Mouse (Mus musculus): ENCODE measurements around the gene Iars. TPM values are rescaled to one million over a fixed set of nuclear protein-coding genes. Genes with fewer than 3 reads are reported as not detected.

The Iars gene
- 91.4 TPM for total RNA-seq (2023)

DNA sequence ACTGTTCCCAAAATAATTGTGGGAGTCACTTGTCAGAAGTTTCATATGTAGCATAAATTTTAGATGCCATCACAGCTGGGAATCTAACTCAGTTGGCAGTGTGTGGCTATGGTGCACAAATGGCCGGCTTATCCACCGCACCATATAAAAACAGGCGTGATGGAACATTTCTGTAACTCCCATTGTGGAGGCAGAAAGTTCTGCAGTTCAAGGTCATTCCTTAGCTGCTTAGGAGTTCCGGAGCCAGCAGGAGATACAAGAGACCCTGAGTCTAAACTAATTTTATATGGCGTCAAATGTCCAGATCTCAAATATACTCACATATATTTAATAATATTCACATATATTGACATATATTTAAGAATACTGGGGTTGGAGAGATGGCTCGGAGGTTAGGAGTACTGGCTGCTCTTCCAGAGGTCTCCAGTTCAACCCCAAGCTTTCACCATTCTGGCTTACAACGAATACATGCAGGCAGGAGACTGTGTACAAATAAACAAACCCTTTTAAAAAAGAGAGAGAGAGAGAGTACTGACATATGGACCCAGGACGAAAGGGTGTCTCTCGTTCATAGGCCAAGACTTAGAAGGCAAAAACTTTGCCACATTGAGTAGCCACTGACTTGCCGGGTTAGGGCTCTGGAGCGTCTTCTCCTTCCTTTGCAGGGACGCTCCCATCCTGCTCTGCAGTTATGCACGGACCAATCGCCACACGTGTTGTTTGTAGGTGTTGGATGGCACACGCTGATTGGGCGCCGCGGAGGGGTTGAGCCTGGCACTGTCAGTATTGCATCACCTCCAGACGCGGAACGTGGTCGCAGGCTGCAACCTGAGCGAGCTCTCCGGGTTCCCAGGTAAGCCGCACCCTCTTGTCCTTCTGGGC is at the start of gene Iars:
Iars (plus strand) TSS at position 750 of the 882 bp plus-strand sequence.

DNA sequence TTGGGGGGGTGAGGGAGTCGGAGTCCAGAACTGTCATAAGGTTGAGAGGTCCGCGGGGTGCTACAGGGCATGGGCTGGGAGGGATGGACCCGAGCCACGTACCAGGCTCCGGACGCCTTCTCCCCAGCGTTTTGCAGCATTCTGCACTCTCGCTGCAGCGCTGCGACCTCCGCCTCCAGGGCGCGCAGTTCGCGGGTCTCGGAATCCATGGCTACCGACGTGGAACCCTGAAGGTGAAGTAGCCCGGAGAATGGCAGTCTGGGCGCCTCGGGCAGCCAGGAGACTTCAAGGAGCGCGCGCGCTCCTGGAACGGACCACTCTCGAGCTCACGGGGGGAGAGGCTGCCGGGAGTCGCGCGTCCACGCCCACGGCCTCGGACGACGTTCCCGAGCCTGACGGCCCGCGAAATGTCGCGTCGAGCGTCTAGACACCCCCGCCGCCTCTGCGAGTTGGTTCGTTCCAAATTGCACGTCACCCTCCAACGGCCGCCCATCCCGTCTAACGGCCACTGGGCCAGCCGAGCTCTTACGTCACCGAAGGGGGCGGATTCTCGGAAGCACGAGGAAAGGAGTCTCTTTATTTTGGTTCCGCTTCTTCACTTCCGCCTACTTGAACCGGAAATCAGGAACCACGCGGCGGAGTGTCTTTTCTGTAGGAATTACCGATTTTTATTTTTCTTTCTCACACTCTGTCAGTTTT is 29.3 kb upstream of the Iars start, which contains the start of the genes Cenpp and Nol8:
Cenpp (minus strand) TSS at position 305 of the 699 bp plus-strand sequence.
Nol8 (plus strand) TSS at position 598 of the 699 bp plus-strand sequence.

Other genes with a start within 250 kb of the Iars start
- gene Tes3-ps, start 188.8 kb upstream of the Iars start, total RNA-seq (2023): 0.98 TPM
- gene Ecm2, start 177.3 kb upstream of the Iars start, total RNA-seq (2023): not detected
- not detected for gene Aspn, start 137.7 kb upstream of the Iars start, total RNA-seq (2023)
- gene Omd, start 99.6 kb upstream of the Iars start, total RNA-seq (2023): not detected
- not detected for gene Ogn, start 74.1 kb upstream of the Iars start, total RNA-seq (2023)
- gene Cenpp, start 29.3 kb upstream of the Iars start, total RNA-seq (2023): not detected
- gene Nol8, start 29.0 kb upstream of the Iars start, total RNA-seq (2023): 38.9 TPM
- gene Gm30302, start 116.9 kb downstream of the Iars start, total RNA-seq (2023): not detected

All from CD8-positive naive resting alpha-beta T cell, adult 57 days (primary cell).